Mouse (Mus musculus): Measurements from ENCODE around the gene Olfr374. TPM values are rescaled to one million over a fixed set of nuclear protein-coding genes. Genes with fewer than 3 reads are reported as not detected.

Gene Olfr374
- total RNA-seq, 2 experiments from 2014 or later = not detected

- intact Hi-C loops (cut with DNase I) = no loop called here
- peak; percentile 100 for DNase-seq (ENCODE audit: extremely low spot score in 1 of 2, low spot score in 2 of 2)
Measured at GRCm38 (mm10) chr8:72160707-72161697, 54.2 kb downstream of the Olfr374 start, which contains the start of gene Rab8a. Gene Rab8a (plus strand): TSS chr8:72161200.

- intact Hi-C loops (cut with DNase I) = no loop called here
- DNase-seq (ENCODE audit: extremely low spot score in 1 of 2, low spot score in 2 of 2) = no peak
Measured at GRCm38 (mm10) chr8:72162821-72163220, 56.0 kb downstream of the Olfr374 start.

Other genes starting within 250 kb of the Olfr374 start
- 10 to 100 TPM; 12.1 to 13.3 TPM for gene Zfp709, start 225.0 kb upstream of the Olfr374 start, total RNA-seq (2021)
- 1 to 10 TPM; 9.9 to 10.0 TPM for gene Zfp882, start 198.4 kb upstream of the Olfr374 start, total RNA-seq (2021)
- 10 to 100 TPM; 27.4 to 30.0 TPM for gene Zfp617, start 198.4 kb upstream of the Olfr374 start, total RNA-seq (2021)
- gene Zfp961, start 156.0 kb upstream of the Olfr374 start, total RNA-seq (2021) = 10 to 100 TPM; 12.5 to 14.5 TPM
- not detected for gene Cyp4f18, start 97.4 kb upstream of the Olfr374 start, total RNA-seq (2021)
- not detected for gene Olfr372, start 65.8 kb upstream of the Olfr374 start, total RNA-seq (2021)
- gene Olfr373, start 23.9 kb upstream of the Olfr374 start, total RNA-seq (2021) = not detected
- 10 to 100 TPM; 45.4 to 46.6 TPM for gene Tpm4, start 27.9 kb downstream of the Olfr374 start, total RNA-seq (2021)
- gene Rab8a, start 54.2 kb downstream of the Olfr374 start, total RNA-seq (2021) = 10 to 100 TPM; 42.6 to 46.7 TPM
- gene Hsh2d, start 82.6 kb downstream of the Olfr374 start, total RNA-seq (2021) = not detected
- gene Cib3, start 105.8 kb downstream of the Olfr374 start, total RNA-seq (2021) = not detected
- gene Gm11034, start 106.6 kb downstream of the Olfr374 start, total RNA-seq (2021) = not detected
- gene Fam32a, start 112.7 kb downstream of the Olfr374 start, total RNA-seq (2021) = 10 to 100 TPM; 54.0 to 59.4 TPM
- 100 to 1,000 TPM; 115 to 119 TPM for gene Ap1m1, start 133.0 kb downstream of the Olfr374 start, total RNA-seq (2021)
- gene Gm10282, start 198.2 kb downstream of the Olfr374 start, total RNA-seq (2021) = 10 to 100 TPM in 1 of 2 experiments, 1 to 10 TPM in 1; 6.3 to 10.8 TPM
- 10 to 100 TPM; 15.4 to 18.9 TPM for gene Klf2, start 212.0 kb downstream of the Olfr374 start, total RNA-seq (2021)

All from left cerebral cortex, postnatal 10 days (tissue).